Mouse (Mus musculus) gastrocnemius, adult 18-20 months (tissue): ENCODE data around the gene Sergef. TPM values are rescaled to one million over a fixed set of nuclear protein-coding genes. Genes with fewer than 3 reads are reported as not detected.

Source experiments
- DNase-seq: peaks from one replicate; pipeline ENCODE4 v3.0.0; 2021; ENCODE audit warnings: low spot score
- total RNA-seq, 2 experiments: library from RNA; stranded (reverse); gene quantifications; 2 replicates each; pipeline ENCODE4 v1.2.3; 2021

The Sergef gene
- total RNA-seq, 2 experiments from 2014 or later = 3.9 to 4.3 TPM

DNA sequence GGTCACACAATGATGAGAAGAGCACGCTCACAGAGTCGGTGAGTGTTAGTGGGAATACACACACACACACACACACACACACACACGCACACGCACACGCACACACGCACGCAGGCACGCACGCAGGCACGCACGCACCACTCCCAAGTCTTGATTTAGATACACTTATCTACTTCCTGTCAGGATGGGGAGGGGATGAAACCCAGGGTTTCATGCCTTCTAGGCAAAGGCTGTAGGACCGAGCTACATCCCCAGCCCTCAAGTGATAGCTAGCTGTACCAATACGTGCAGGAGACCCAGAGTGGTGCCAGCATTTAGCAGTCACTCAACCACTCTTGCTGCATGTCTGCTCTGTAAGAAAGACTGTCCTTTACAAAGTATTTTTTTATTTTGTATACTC is 137.0 kb downstream of the Sergef start:
- DNase-seq = no peak

DNA sequence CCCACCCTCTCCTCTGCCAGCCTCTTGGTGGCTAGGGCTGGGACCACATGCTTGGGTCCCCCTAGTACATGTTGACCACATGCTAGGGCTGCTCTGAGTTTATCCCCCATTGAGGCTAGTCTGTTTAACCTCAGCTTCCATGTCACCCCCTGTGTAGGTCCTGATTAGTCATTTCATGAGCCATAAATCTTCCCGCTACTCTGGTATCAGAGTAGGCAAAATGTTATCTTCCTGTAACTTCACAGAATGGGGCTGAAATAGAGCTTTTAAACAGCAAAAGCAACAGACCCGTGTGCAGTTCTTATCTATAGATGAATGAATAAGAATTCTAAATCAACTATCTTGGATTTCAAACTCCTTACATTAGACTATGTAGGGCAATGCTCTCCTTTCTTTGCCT is 138.1 kb downstream of the Sergef start:
- DNase-seq = no peak

DNA sequence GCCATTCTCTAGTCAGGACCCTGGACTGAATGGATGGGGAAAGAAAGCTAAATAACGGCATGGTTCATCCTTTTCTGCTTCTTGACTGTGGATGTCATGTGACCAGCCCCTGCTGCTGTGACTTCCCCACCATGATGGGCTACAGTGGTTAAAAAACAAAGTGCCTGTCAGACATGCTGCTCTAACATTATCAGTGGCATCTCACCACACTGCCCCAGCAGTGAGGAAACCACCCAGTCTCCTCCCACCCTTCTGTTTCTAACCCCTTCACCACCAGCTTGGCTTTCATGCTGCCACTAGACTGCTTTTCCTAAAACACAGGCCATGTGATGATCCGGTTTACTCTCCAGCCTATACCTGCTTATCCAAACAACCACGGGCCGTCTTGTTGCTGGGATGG is 140.0 kb downstream of the Sergef start:
- no peak for DNase-seq

DNA sequence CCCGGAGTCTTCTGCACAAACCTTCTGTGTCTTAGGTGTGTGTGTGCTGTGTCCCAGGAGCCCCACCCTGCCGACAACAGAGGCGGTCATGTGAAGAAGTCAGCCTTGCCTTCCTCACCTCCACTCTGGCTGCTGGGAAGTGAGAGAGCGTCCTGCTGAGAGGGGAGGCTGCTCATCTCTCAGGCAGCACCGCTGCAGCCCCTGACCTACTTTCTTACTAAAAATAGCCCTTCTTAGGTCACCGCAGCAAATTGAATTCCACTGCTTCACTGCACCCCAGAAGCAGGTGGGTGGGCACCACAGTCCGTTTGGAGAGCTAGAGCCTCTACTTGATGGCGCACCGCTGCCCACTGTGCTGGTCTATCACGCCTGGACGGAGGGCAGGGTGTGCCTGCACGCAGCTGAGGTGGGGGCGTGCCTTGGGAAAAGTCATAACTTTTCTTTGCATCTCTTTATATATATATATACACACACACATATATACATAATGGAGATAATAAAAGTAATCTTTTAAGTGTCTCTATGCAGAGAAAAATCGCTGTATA is 147.4 kb downstream of the Sergef start:
- DNase-seq = no peak

DNA sequence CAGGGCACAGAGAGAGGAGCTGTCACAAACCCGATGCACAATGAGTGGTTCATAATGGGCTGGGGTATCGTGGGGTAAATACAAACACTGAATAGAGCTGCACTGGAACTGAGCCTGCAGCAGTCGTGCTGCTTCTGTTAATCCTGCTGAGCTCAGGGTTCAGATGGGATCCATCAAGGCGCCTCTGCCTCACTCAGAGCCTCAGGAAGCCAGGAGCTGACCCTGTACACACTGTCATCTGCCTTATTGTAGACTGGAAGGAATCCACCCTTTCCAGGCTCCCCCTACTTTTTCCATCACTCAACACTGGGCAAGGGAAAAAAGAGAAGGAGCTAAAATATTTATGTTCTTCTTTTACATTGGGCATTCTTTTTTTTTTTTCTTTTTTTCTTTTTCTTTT is 152.3 kb downstream of the Sergef start:
- DNase-seq = no peak

DNA sequence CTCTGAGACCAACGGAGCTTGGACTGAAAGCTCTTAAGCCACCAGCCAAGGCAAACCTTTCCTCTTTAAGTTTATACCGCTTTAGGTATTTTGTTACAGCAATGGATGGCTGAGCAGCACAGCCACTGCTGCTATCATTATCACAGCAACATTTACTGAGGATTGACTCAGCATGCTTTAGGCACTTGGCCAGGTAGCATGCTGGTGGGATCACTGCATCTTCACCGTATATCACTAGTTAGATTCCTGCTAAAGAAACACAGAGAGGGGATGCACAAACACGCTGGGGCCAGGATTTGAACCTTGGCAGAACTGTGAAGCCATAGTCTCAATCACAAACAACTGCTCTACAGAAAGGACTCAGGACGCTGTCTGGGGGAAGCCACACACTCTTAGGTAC is 152.8 kb downstream of the Sergef start:
- no peak for DNase-seq

DNA sequence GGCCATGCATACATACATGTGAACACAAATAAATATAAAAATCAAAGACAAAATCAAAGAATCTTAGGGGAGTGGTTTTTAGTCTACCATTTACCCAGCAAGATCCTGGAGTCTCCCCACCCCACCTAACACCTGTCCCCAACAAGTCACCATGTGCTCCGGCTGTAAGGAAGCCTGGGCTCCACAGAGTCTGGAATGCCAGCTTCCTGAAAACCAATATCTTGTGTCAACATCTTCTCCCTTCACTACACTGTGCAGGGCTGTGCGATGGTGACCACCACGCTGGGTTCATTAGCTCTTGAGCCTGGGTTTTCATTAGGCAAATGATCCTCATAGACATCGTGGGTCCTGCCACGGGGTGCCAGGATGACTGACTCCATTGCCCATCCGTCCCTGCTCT is 155.4 kb downstream of the Sergef start:
- no peak for DNase-seq

DNA sequence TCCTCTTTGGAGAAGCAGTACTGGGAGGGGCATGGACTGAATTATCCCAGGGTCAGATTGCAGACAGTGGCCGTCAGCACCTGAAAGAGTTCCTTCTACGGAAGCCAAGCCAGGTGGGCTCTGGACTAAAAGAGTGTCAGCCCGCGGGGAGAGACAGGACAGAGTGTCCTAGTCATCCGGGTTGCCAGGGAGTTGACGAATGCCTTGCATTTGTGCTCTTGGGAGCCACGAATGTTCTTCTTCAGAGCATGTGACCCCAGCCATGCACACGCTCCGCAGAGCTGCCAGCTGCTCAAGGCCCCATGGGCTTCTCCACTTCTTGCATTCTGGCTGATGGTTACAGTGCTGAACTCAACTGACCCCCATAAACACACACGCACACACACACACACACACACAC is 156.6 kb downstream of the Sergef start:
- peak; percentile 56 for DNase-seq

DNA sequence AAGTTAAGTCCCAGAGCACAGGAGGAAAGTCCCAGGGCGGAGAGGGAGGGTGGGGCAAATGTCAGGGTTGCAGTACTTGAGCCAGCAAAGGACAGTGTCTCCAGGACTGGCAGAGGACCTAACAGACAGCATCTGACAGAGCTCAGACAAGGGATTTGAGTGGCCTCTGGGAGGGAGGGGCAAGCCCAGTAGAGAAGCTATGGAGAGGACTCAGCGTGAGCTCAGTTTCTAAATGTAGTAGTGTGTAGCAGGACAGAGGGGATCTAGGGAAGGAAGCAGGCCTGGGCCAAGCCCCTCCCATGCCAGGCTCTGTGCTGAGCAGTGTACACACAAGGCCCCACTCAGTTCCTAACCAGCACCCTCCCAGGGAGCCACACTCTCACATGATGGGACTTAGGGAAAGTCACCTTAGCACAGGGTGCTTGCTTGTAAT is 157.5 kb downstream of the Sergef start:
- DNase-seq = peak; percentile 70

DNA sequence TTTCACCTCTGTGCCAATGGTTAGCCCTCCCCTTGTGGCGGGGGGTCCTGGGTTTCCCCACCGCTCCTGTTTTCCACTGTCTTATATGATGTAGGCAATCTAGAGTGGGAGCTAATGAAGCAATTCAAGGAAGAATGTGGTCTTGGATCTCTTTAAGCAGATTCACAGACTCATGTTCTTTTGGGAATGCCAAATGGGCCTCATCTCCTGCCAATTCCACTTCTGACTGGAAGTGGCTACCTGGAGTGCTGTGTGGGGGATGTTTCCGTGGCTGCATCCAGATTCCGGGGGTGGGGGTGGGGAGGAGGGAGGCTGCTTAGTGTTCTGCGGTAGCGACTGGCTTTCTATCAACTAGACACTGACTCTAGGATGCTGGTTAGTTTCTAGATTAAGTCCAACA is 159.8 kb downstream of the Sergef start:
- DNase-seq = no peak

DNA sequence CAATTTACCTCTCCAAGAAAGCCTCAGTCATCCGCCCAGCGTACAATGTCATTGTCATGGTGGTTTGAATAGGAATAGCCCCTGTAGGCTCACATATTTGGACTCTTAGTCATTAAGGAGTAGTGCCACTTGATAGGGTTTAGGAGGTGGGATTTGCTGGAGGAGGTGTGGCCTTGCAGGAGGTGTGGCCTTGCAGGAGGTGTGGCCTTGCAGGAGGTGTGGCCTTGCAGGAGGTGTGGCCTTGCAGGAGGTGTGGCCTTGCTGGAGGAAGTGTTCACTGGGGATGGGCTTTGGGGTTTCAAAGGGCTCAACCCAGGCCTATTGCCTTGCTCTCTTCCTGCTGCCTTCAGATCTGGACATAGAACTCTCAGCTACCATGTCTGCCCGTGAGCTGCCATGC is 162.2 kb downstream of the Sergef start:
- DNase-seq = no peak

DNA sequence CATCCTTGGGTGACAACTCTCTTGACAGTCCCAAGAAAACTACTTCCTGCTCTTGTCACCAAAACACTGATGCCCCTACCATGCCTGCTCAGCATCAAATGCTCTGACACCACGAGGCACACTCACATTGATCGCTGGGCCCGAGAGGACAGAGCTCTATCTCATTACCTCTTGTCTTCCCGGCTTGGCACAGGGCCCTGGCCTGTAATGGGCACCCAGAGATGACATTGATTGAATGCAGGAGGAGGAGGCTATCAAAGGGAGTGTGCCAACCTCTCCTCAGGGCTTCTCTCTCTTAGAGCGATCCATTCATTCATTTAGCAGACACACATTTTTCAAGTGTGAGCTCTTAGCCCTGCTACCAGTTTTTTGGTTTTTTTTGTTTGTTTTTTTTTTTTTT is 164.1 kb downstream of the Sergef start:
- no peak for DNase-seq

DNA sequence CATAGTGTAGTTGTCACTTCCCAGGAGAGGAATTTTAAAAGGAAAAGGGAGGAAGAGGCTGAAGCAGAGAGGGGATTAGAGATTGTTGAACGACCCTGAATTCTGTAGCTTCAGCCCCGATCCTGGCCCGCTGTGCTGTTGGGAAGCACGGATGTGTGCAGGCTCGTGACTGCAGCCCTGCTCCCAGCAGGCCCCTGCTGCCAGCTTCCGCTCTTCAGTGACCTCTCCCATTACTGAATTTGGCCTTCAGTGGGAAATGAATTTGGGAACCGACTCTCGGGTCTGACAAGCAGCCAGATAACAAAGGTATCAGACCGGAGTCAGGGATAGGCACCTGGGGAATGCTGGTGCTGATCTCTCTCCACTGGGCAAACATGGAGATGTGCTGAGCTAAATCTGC is 166.5 kb downstream of the Sergef start:
- no peak for DNase-seq

DNA sequence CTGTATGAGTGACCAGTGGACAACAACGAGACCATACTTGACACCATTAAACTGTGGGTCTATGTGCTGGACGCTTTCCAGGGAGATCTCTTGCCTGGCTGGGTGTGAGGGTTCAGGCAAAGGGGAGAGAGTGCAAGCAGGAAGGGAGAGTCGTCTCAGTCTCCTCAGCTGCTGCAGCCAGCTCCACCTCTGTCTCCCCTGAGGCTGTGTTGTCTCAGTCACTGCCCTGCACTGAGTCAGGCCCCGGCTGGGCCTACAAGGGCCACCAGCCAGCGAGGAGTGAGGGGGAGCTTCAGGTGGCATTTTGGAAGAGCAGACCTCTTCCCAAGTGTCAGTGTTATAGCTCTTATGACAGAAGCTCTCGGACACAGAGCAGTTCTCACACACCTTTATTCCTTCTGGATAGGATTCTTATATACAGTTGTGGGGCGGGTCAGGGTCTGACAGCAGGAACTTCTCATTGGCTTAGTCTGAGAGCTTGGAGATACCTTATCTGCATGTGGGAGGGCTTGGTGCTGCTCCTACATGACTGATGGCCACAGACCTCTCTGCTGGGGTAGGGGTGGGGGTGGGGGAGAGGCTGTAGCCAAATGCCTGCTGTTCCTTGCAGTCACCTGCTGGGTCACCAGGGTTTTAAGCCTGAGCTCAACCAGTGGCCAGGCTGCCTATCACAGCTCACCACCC is 168.4 kb downstream of the Sergef start:
- DNase-seq = no peak

DNA sequence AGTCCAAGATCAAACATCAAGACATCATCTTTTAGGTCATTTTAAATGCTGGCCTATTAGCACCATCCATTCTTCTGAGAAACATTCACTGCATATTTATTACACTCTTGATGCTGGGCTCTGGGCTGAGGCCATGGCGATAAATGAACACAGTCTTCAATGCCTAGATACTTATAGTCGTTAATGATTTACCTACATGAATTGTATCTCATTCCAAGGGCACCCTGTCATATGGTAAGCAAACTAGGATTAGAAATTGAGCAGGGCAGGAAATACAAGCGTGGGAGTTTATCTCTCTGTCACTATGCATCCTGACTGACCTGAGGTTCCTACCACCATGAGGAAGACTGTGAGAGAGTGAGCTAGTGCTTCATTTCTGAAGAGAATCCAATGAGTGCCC is 170.1 kb downstream of the Sergef start:
- no peak for DNase-seq

DNA sequence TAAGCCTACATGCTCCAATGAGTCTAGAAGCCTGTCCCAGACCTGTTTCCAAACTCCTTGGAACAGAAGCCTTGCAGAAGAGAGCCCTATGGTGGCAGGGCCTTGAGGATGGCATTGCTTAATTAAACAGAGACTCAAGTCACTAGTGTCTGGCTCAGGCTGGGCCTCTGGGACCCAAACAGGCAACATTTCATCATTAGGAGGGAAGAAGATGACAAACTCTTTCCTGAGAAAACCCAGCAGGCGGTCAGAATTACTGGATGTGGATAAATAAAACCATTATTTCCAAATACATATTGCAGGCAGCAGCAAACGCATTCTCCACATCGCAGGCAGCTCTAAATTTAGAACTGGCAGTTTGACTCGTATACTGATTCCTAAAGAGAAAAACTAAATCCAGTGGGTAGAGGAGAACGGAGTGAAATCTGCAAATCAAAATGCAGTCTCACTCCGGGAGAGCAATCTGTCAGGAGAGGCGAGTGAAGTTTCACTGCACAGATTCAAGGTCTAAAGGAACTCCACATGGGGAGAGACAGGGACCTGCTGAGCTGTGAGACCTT is 173.1 kb downstream of the Sergef start:
- DNase-seq = no peak

DNA sequence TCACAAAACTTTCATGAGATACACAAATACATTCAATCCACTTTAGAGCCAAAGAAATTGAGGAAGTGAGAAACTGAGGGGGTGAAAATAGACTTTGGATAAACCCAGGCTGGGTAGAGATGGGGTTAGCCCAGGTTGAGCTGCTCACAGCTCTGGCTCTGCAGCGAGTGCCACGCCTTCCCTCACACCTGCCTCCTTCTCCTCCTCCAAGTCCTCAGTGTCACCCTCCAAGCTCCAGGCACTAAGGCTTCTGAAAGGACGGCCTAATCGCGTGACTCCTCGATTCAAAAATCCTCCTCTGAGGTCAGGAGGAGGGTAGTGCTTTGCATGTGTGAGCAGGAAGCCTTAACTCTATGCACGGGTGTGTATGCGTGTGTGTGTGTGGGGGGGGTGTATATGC is 176.5 kb downstream of the Sergef start:
- DNase-seq = no peak

DNA sequence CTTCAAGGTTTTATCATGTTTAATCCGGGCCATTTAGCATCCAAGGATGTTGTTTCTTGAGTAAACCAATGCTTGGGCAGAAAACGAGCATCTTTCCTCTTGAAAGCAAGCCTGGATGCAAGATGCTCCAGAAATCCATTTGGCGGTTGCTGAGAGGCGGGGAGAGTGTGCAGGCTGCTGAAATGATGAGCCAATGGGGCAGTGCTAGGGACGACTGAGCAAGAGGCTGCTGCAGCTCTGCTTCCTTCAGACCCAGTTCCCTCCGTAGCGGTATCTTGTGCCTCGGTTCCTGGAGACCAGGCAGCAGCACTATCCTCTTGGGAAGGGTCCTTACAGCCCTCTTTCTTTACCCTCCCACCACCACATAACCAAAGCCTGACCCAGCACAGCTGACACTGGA is 177.3 kb downstream of the Sergef start:
- DNase-seq = no peak

DNA sequence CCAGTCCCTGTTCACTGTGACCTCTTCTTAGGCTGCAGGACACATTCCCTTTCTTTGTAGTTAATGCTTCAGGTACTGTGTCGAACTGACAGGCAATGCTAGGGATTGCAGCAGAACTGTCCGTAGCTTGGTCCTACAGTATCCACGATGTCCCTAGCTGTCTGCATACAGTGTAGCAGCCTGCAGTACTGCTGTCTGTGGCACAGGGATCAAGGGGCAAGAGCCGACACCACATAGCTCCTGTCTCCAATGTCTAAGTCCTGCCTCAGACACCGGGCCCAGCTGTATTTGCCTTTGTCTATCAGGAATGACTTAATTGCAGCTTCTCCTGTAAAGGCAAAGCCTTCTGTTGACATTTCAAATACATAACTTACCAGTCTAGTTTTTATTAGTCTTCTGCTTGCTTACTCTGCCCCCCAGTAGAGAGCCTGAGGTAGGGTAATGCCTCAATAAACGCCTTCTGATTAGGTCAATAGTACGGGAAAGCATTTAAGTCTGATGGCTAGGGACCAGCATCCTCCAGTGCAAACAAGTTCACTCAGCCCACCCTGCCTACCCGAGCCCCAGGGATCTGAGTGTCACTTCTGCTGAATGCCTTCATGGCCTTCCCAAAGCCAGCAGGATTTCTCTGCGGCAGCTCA is 179.9 kb downstream of the Sergef start:
- no peak for DNase-seq

DNA sequence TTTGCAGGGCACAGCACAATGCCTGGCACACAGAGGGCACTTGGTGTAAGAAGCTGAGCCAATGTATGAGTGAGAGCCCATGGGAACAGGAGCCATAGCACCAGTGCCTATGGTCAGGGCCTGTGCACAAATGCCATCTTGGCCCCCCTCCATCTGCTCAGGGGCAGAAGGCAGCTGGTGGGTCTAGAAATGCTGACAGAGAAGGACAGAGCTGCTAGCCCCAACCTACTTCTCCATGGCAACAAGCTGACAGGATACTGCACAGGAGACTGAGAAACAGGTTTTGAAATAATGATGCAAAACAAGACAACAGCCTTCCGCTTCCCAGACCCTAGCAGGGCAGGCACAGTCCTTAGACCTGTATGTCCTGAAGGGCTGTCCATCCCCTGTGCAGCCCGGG is 180.4 kb downstream of the Sergef start:
- no peak for DNase-seq

DNA sequence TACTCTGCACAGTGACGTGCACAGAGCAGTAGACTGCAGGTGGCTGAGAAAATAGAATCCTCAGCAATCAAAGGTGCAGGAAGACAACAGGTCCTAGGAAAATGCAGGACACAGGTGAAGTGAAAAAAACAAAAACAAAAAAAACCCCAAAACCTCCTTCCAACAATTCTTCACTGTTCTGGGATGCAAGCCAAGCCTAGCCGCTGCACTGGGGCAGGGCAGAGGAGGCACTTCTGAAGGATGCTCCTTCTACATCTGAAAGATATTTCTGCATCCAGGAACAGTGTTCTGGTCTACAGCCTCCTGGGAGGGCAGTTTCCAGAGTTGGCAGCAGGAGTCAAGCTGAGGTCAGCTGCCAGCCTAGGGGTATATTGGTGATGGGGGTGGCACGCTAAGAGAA is 181.7 kb downstream of the Sergef start:
- no peak for DNase-seq

DNA sequence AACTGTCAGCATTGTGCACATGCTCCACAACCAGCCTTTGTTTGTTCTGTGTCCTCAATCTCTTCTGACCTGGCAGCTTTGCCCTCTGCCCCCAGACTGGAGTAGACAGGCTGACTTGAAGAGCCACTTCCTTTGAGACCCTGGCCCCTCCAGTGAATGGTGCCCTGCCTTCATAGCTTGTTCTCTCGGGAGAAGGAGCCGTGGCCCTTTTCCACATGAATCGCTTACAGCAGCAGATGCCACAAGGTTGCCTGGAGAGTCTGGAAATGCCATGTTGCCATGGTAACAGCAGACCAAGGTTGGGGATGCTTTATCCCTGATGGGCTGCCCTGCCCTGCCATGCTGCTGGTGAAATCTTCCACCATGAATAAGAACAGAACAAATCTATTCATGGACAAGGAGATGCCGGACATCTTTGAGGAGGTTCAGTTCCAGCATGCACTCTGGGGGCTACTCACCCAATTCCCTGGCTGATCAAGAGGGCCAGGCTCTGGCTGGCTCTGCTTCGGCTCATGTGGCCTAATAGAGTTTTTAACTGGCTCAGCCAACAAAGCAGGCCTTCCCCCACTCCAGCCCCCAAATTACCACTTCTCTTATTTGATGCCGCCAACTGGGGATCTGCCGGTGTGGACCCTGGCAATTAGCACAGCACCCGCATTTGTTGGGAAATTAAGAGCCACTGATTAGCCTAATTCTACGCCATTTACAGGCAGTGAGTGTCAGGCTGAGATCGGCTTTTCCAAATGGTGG is 185.5 kb downstream of the Sergef start:
- DNase-seq = no peak
